In the genomic region with DNA sequence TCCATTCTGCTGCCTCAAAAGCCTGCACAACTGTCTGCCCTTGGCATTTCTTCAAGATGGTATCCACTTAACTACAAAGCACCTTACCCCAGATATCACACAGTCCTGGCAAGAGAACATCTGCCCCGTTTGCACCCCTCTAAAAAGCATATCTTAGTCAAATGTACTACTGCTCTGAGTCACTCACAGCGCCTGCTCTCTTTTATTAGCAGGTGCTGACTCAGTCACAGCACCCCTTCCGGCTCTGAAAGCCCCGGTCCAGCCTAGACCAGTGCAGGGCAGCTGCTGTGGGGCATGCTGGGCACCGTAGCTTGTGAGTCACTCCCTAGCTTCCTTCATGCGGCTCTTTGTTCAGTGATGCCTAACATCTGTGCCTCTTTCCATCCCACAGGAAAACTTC, we compare ENCODE assay signal across 10 mouse cellular contexts. TPM values are rescaled to one million over a fixed set of nuclear protein-coding genes. Genes with fewer than 3 reads are reported as not detected.
DNase-seq lines count a peak whose midpoint lies in the region; ATAC-seq and TF ChIP-seq lines count a peak whose summit lies in the region.
"Had no signal": no experiment of that assay in that cellular context is flagged by ENCODE, and none has a peak within 500 bp of the region (broad histone marks: within the 10 kb centered on the region; RNA-seq: fewer than 3 reads in every experiment).

No protein-coding gene starts in this region.

- H3K27me3 ChIP-seq in megakaryocyte, embryonic 14.5 days (replicated peaks), result no peaks in the 10 kb centered on the region
- no peaks in the 10 kb centered on the region for H3K27me3 ChIP-seq in Patski
- H3K27me3 ChIP-seq in midbrain, embryonic 14.5 days (ENCODE audit: control insufficient read depth, insufficient read depth, low read length), result no peaks in the 10 kb centered on the region
- H3K27me3 ChIP-seq in hindbrain, embryonic 12.5 days, result no peaks in the 10 kb centered on the region
- H3K27me3 ChIP-seq: midbrain, embryonic 15.5 days had no signal

- intact Hi-C loops in gastrocnemius, postnatal 14 days (cut with DNase I; ENCODE audit: low total_unique reads), result loop anchor here (10.0 kb wide), 3 partner anchors 248 to 948 kb away; no protein-coding TSS in a partner anchor

- no peak for ATAC-seq in megakaryocyte, adult 5-6 weeks (ENCODE audit: poor library complexity, severe bottlenecking)
- ATAC-seq in Patski, result peak; percentile 90
- ATAC-seq in midbrain, embryonic 14.5 days (ENCODE audit: low FRiP score, low TSS enrichment), result no peak
- no peak for ATAC-seq in hindbrain, embryonic 12.5 days (ENCODE audit: low FRiP score)
- ATAC-seq: liver, postnatal 0 days; midbrain, embryonic 15.5 days had no signal

- no peaks in the 10 kb centered on the region for H3K9me3 ChIP-seq in megakaryocyte, embryonic 14.5 days
- no peaks in the 10 kb centered on the region for H3K9me3 ChIP-seq in midbrain, embryonic 14.5 days (ENCODE audit: control insufficient read depth, low read length)
- H3K9me3 ChIP-seq in hindbrain, embryonic 12.5 days (replicated peaks), result no peaks in the 10 kb centered on the region
- H3K9me3 ChIP-seq: midbrain, embryonic 15.5 days had no signal

- TF ChIP-seq CTCF in Patski (IDR thresholded peaks at IDR 0.05), result no peak
- TF ChIP-seq CTCF in olfactory bulb, adult 2 months (IDR thresholded peaks at IDR 0.05; ENCODE audit: insufficient read depth, low read depth, low read length), result no peak

- TF ChIP-seq POLR2A in olfactory bulb, adult 2 months (IDR thresholded peaks at IDR 0.05; ENCODE audit: insufficient read depth, low read depth, low read length), result no peak

- no peaks in the 10 kb centered on the region for H3K36me3 ChIP-seq in megakaryocyte, embryonic 14.5 days (replicated peaks; ENCODE audit: low read length)
- no peaks in the 10 kb centered on the region for H3K36me3 ChIP-seq in midbrain, embryonic 14.5 days (ENCODE audit: control insufficient read depth, insufficient read depth, low read length)
- no peaks in the 10 kb centered on the region for H3K36me3 ChIP-seq in hindbrain, embryonic 12.5 days
- H3K36me3 ChIP-seq: midbrain, embryonic 15.5 days had no signal

- DNase-seq in gastrocnemius, postnatal 14 days, result peak; percentile 31
- DNase-seq in gastrocnemius, postnatal 10 days, result no peak
- DNase-seq in Patski (ENCODE audit: low read depth, low spot score), result peak; percentile 93
- DNase-seq in midbrain, embryonic 14.5 days, result no peak
- DNase-seq: liver, postnatal 0 days had no signal

- WGBS in olfactory bulb, adult 2 months, result 32% methylated on average over 6 of the region's 6 CpGs
- WGBS in midbrain, embryonic 14.5 days, result 55% methylated on average over 6 of the region's 6 CpGs
- WGBS in hindbrain, embryonic 12.5 days, result 70% methylated on average over 6 of the region's 6 CpGs

- no peak overlapping the region for H3K9ac ChIP-seq in midbrain, embryonic 14.5 days (replicated peaks; ENCODE audit: low read length)
- no peak overlapping the region for H3K9ac ChIP-seq in hindbrain, embryonic 12.5 days
- H3K9ac ChIP-seq: liver, postnatal 0 days; midbrain, embryonic 15.5 days had no signal

- POLR2A ChIA-PET in Patski (lab: Charles Lee), result interaction anchor here (0.7 to 1.0 kb wide), 3 partner anchors 18 to 252 kb away, joined by 3 read pairs; no protein-coding TSS in a partner anchor

- H3K4me1 ChIP-seq in megakaryocyte, embryonic 14.5 days, result peaks cover 13% of the 10 kb centered on the region
- H3K4me1 ChIP-seq in olfactory bulb, adult 2 months (ENCODE audit: control insufficient read depth, insufficient read depth, low read length), result peaks cover 11% of the 10 kb centered on the region
- no peaks in the 10 kb centered on the region for H3K4me1 ChIP-seq in midbrain, embryonic 14.5 days (ENCODE audit: control insufficient read depth, insufficient read depth, low read length)
- no peaks in the 10 kb centered on the region for H3K4me1 ChIP-seq in hindbrain, embryonic 12.5 days
- H3K4me1 ChIP-seq: midbrain, embryonic 15.5 days had no signal

- CTCF ChIA-PET in Patski (lab: Charles Lee), result interaction anchor here (0.8 to 1.8 kb wide), 4 partner anchors 7 to 89 kb away, joined by 3 to 6 read pairs (median 4); no protein-coding TSS in a partner anchor

- H3K4me2 ChIP-seq in midbrain, embryonic 14.5 days (ENCODE audit: low read length), result no peak overlapping the region
- no peak overlapping the region for H3K4me2 ChIP-seq in hindbrain, embryonic 12.5 days (replicated peaks)
- H3K4me2 ChIP-seq: midbrain, embryonic 15.5 days had no signal

- in situ Hi-C loops in Patski (cut with MboI; ENCODE audit: low pct_unique_long_range_greater_than_20kb), result no loop called here

- peak overlapping the region; percentile 44 for H3K4me3 ChIP-seq in megakaryocyte, embryonic 14.5 days (replicated peaks)
- H3K4me3 ChIP-seq in olfactory bulb, adult 2 months (ENCODE audit: insufficient read depth, low read depth, low read length), result no peak overlapping the region
- no peak overlapping the region for H3K4me3 ChIP-seq in midbrain, embryonic 14.5 days (replicated peaks; ENCODE audit: low read depth, low read length)
- no peak overlapping the region for H3K4me3 ChIP-seq in hindbrain, embryonic 12.5 days
- H3K4me3 ChIP-seq: midbrain, embryonic 15.5 days had no signal

- peak overlapping the region; percentile 58; the same call in 1 of the 2 replicates for H3K27ac ChIP-seq in olfactory bulb, adult 2 months (ENCODE audit: insufficient read depth, low read depth, low read length)
- no peak overlapping the region for H3K27ac ChIP-seq in midbrain, embryonic 14.5 days (replicated peaks; ENCODE audit: low read depth, low read length)
- H3K27ac ChIP-seq in hindbrain, embryonic 12.5 days, result no peak overlapping the region
- H3K27ac ChIP-seq: midbrain, embryonic 15.5 days had no signal

RNA-seq across cellular contexts. Expression of a gene that starts 35.6 kb away (rescaled TPM):
- 10 to 100 TPM; 16.1 to 18.8 TPM for total RNA-seq in gastrocnemius, postnatal 14 days (2021)
- total RNA-seq in gastrocnemius, postnatal 10 days (2021), result 10 to 100 TPM; 22.7 to 36.5 TPM
- polyA plus RNA-seq in megakaryocyte, embryonic 14.5 days (2012; ENCODE audit: insufficient read depth, low replicate concordance), result 21.7 and 48.3 TPM in 2 replicates
- total RNA-seq in megakaryocyte, adult 5-6 weeks (2015), result 189 and 190 TPM in 2 replicates
- total RNA-seq in megakaryocyte, adult 5-6 weeks (2017), result 249 and 290 TPM in 2 replicates
- 92.3 TPM for polyA plus RNA-seq in Patski (2021)
- 295 TPM in 1 of 2 replicates, not detected in the other for polyA plus RNA-seq in olfactory bulb, adult 2 months (2012; ENCODE audit: insufficient read depth, insufficient read length, low replicate concordance, missing spikeins)
- polyA plus RNA-seq in midbrain, embryonic 14.5 days (2014; fragmentation: Nextera tagmentation; extraction: Ambion mirVana), result 78.1 and 99.0 TPM in 2 replicates
- polyA plus RNA-seq in hindbrain, embryonic 12.5 days (2016; fragmentation: Nextera tagmentation; extraction: Ambion mirVana), result 122 and 123 TPM in 2 replicates

Comparison
In these comparisons a context has a peak if more than half of its experiments do, and no peak if none do; other contexts are left out.
1. DNase-seq: peak in gastrocnemius, postnatal 14 days (single experiment) and Patski (single experiment); none in gastrocnemius, postnatal 10 days (single experiment) and midbrain, embryonic 14.5 days (single experiment).